Mouse (Mus musculus) cortical plate, adult 2 months (tissue): ENCODE results near the gene Pbx2.

ENCODE experiments used
- CTCF ChIP-seq: fragments of 200-500 bp; IDR thresholded peaks from 2 replicates; pipeline ENCODE4 v1.5.1; 2011; ENCODE audit warnings: mild to moderate bottlenecking, control low read depth, low read length; ENCODE audit not compliant: insufficient read depth; ENCODE audit errors: extremely low read depth
- POLR2A ChIP-seq: fragments of 200-500 bp; IDR thresholded peaks from 2 replicates; pipeline ENCODE4 v1.6.1; 2011; ENCODE audit warnings: mild to moderate bottlenecking, low read length, control low read depth; ENCODE audit not compliant: insufficient read depth; ENCODE audit errors: extremely low read depth

GRCm38 (mm10) chr17:34585121-34585520 is 5.9 kb upstream of the Pbx2 start:
- no peak for TF ChIP-seq CTCF
- TF ChIP-seq POLR2A, result no peak
